Mouse (Mus musculus) heart, embryonic 11.5 days (tissue): ENCODE measurements at regions not wholly inside any gene's neighbourhood (a gene's known extent, or its start where the extent isn't known, plus 50 kb on each side); places are given as distances from the start of the nearest gene placed in this dataset.

Experiments
- ATAC-seq: fragments of 200-750 bp; cut with Nextera tagmentation; replicated peaks from 2 replicates; pipeline ENCODE4 v1.8.0; 2017; ENCODE audit warnings: moderate library complexity; ENCODE audit not compliant: insufficient number of reproducible peaks, low FRiP score, low TSS enrichment
- H3K27ac ChIP-seq: fragments of 300-500 bp; sonication (generic); 2 replicates; pipeline ENCODE4 v1.5.1; 2014; ENCODE audit warnings: mild to moderate bottlenecking, low read depth, low read length
- H3K27me3 ChIP-seq: fragments of 300-500 bp; sonication (generic); 2 replicates; pipeline ENCODE4 v1.6.1; 2014; ENCODE audit warnings: mild to moderate bottlenecking, low read length, mixed read lengths; ENCODE audit not compliant: control insufficient read depth, insufficient read depth
- H3K36me3 ChIP-seq: fragments of 300-500 bp; sonication (generic); 2 replicates; pipeline ENCODE4 v1.6.1; 2014; ENCODE audit warnings: mild to moderate bottlenecking, low read length, moderate library complexity, mixed read lengths; ENCODE audit not compliant: control insufficient read depth, insufficient read depth
- H3K4me1 ChIP-seq: fragments of 300-500 bp; sonication (generic); 2 replicates; pipeline ENCODE4 v1.6.1; 2014; ENCODE audit warnings: low read length; ENCODE audit not compliant: control insufficient read depth, insufficient read depth
- H3K4me2 ChIP-seq: fragments of 300-500 bp; sonication (generic); 2 replicates; pipeline ENCODE4 v1.6.1; 2014; ENCODE audit warnings: mild to moderate bottlenecking, moderate library complexity
- H3K4me3 ChIP-seq: fragments of 300-500 bp; sonication (generic); 2 replicates; pipeline ENCODE4 v1.5.1; 2014; ENCODE audit warnings: low read depth, low read length
- H3K9ac ChIP-seq: fragments of 300-500 bp; sonication (generic); 2 replicates; pipeline ENCODE4 v1.6.1; 2014; ENCODE audit warnings: mild to moderate bottlenecking, low read depth, low read length, moderate library complexity
- H3K9me3 ChIP-seq: fragments of 300-500 bp; sonication (generic); replicated peaks from 2 replicates; pipeline ENCODE4 v1.6.1; 2016; ENCODE audit warnings: low read length; ENCODE audit not compliant: control insufficient read depth
- WGBS: fragments of 180-500 bp; shearing (Covaris S2); extraction: QIAGEN DNeasy Blood & Tissue Kit; methylation state at CpG from one replicate; pipeline ENCODE4 v1.1.7; 2014; ENCODE audit not compliant: insufficient replicate concordance; 5-methylcytosine and 5-hydroxymethylcytosine counted together

DNA sequence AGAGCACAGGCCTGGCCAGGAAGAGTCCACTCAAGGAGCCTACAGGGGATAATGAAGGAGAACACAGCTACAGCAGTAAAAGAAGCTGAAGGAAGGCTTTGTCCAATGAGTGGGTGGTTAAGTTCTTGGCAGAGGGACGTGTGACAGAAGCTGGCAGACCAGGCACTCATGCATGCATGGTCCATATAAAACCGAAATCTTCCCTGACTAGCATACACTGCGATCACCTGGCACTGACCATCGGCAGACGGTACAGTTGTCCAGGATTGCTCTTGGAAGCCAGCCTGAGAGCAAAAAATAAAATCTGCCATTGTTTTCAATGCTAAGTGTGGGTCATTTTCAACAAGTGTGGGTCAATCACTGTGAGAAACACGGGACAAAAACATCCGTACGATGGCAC lies 464.4 kb downstream of the Lrig3 start:
- Histone ChIP-seq H3K4me3 (no peak overlapping the region), H3K4me1 (no peaks in the 10 kb centered on the region), H3K4me2 (no peak overlapping the region), H3K9me3 (no peaks in the 10 kb centered on the region), H3K27ac (no peak overlapping the region), H3K36me3 (no peaks in the 10 kb centered on the region), H3K9ac (no peak overlapping the region), H3K27me3 (no peaks in the 10 kb centered on the region)
- ATAC-seq: no peak
- 83% methylated on average over 8 of the region's 8 CpGs for WGBS

DNA sequence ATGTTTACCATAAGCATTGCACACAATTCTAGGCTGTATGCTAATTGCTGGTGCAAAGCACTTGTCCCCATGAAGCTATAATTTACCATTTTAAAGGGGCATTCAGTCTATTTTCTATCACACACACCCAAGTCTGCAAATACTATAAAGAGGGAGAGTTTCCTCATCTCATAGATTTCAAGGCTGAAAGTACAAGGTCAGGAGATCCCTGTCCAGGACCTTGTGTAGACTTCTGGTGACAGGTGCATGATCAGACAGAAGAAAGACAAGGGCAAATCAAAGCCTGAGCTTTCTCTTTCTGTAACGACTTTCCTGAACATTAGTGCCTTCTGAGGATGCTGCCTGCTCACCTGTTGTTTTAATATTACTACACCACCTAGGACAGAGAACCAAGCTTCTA lies 463.5 kb downstream of the Lrig3 start:
- Histone ChIP-seq H3K9me3 (no peaks in the 10 kb centered on the region), H3K36me3 (no peaks in the 10 kb centered on the region), H3K9ac (no peak overlapping the region), H3K4me3 (no peak overlapping the region), H3K27ac (no peak overlapping the region), H3K4me1 (no peaks in the 10 kb centered on the region), H3K4me2 (no peak overlapping the region), H3K27me3 (no peaks in the 10 kb centered on the region)
- ATAC-seq: no peak
- WGBS: 55% methylated on average over 1 of the region's 1 CpGs

DNA sequence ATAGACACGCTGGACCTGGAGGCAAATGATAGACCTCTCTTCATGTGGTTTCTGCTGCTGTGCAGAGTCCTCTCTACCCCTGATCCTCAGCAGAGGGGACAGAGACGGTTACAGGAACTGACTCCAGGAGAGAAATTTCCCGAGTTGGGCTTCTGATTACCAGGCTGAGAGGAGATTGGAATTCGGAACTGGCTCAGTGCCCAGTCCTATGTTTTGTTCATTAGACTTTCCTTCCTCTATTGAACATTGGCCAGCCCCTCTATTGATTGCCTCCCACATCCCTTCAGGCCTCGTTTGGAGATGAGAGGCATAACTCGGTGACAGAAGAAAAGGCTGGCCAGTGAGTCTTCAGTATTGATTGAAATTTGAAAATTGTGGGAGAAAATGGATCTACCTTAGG lies 456.1 kb downstream of the Lrig3 start:
- Histone ChIP-seq H3K27me3 (no peaks in the 10 kb centered on the region), H3K4me2 (no peak overlapping the region), H3K9ac (no peak overlapping the region), H3K4me3 (no peak overlapping the region), H3K36me3 (no peaks in the 10 kb centered on the region), H3K9me3 (no peaks in the 10 kb centered on the region), H3K4me1 (no peaks in the 10 kb centered on the region), H3K27ac (no peak overlapping the region)
- no peak for ATAC-seq
- 52% methylated on average over 6 of the region's 6 CpGs for WGBS

DNA sequence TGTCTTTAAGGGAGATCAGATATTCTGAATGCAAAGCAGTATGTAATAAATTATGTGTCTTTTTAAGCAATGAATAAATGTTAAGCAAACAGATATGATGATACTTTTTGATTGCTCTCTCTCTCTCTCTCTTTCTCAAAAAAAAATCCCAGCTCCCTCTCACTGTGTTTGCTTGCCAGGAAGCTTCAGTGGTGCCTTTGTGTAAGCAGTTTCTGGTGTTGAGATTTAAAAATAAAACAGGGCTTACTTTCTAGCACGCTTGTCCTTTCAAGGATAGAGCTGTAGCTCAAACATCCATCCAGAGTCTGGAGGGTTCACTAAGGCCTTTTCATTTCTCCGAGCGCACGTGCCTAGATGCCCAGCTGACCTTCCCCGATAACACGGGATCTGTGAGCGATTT lies 447.8 kb downstream of the Lrig3 start:
- ATAC-seq: no peak
- WGBS: 52% methylated on average over 7 of the region's 7 CpGs
- H3K9ac ChIP-seq: no peak overlapping the region
- no peak overlapping the region for H3K4me2 ChIP-seq
- H3K36me3 ChIP-seq: no peaks in the 10 kb centered on the region
- H3K27me3 ChIP-seq: no peaks in the 10 kb centered on the region
- no peak overlapping the region for H3K4me3 ChIP-seq
- H3K27ac ChIP-seq: no peak overlapping the region
- no peaks in the 10 kb centered on the region for H3K4me1 ChIP-seq
- H3K9me3 ChIP-seq: no peaks in the 10 kb centered on the region

DNA sequence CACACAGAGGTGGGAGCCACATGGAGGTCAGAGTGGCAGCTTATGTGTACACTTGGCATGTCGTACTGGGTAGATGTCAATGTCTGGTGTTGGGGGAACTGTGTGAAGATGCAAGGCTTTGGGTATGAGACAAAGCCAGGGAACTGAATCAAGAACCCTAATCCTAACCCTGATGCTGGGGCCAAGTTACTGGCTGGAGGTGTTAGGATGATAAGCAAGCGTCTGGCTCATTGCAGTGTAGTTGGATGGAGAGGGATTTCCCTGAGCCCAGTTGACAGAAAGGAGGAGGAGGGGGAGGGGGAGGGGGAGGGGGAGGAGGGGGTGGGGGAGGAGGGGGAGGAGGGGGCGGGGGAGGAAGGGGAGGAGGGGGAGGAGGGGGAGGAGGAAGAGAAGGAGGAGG lies 426.3 kb downstream of the Lrig3 start:
- Histone ChIP-seq H3K9me3 (no peaks in the 10 kb centered on the region), H3K27ac (peak overlapping the region; percentile 57; the same call in 1 of the 2 replicates), H3K36me3 (no peaks in the 10 kb centered on the region), H3K4me3 (no peak overlapping the region), H3K9ac (no peak overlapping the region), H3K4me2 (peak overlapping the region; percentile 41), H3K4me1 (0 out of 2 replicates have a peak, but pooled peaks cover 4% of the 10 kb centered on the region), H3K27me3 (no peaks in the 10 kb centered on the region)
- 64% methylated on average over 1 of the region's 3 CpGs for WGBS
- no peak for ATAC-seq

DNA sequence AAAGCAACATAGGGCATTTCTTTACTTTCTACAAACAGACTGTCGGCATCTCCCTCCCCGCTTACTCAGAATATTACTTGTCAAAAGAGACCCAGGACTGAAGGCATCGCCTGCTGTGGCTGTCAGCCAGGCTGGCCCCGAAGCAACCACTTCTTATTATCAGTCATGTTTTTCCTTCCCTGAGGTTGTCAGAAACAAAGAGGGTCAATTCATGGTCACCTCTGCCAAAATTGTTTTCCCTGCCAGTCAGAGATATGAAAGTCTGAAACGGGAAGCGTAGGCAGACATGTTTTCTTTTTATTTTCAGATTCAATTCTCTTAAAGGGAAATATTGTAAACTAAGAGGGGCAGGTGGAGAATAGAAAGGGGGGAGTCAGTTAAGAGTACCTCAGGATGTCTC lies 425.8 kb downstream of the Lrig3 start:
- WGBS: 24% methylated on average over 6 of the region's 6 CpGs
- ATAC-seq: no peak
- Histone ChIP-seq H3K36me3 (no peaks in the 10 kb centered on the region), H3K4me1 (0 out of 2 replicates have a peak, but pooled peaks cover 4% of the 10 kb centered on the region), H3K9ac (no peak overlapping the region), H3K27ac (peak overlapping the region; percentile 57; the same call in 1 of the 2 replicates), H3K27me3 (no peaks in the 10 kb centered on the region), H3K9me3 (no peaks in the 10 kb centered on the region), H3K4me2 (peak overlapping the region; percentile 41), H3K4me3 (no peak overlapping the region)

DNA sequence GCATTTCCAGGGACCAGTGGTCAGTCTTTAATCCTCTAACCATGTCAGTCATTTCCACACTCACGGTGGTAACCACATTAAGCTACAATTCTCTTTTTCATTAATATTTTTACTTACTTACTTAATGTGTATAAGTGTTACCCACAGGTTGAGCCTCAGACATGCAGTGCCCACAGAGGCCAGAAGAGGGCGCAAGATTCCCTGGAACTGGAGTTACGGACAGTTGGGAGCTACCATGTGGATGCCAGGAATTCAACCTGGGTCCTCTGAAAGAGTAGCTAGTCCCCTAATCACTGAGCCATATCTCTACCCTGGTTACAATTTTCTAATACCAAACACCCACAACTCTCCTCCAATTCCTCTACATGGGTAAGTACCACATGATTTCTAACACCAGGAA lies 420.5 kb downstream of the Lrig3 start:
- no peak overlapping the region for H3K9ac ChIP-seq
- H3K4me1 ChIP-seq: no peaks in the 10 kb centered on the region
- 0 out of 2 replicates have a peak, but pooled peaks cover 2% of the 10 kb centered on the region for H3K9me3 ChIP-seq
- no peaks in the 10 kb centered on the region for H3K27me3 ChIP-seq
- 69% methylated on average over 3 of the region's 3 CpGs for WGBS
- no peak overlapping the region for H3K4me3 ChIP-seq
- no peak overlapping the region for H3K4me2 ChIP-seq
- no peak overlapping the region for H3K27ac ChIP-seq
- ATAC-seq: no peak
- no peaks in the 10 kb centered on the region for H3K36me3 ChIP-seq

DNA sequence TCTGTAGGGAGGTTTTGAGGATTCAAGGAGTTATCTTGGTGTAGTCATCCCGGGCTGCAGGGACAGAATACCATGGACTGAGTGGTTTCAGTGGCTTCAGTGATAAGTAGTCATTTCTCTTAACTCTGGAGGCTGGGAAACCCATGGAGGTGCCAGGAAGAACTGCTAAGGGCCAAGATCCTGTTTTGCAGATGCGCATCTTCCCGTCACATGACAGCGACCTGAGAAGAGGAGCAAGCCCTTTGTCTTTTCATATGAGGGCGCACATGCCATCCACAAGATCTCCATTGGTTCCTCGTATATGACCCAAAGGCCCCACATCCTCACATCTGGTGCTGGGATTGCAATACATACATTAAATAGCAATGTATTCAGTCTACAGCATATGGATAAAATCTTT lies 419.7 kb downstream of the Lrig3 start:
- no peak for ATAC-seq
- Histone ChIP-seq H3K27ac (no peak overlapping the region), H3K27me3 (no peaks in the 10 kb centered on the region), H3K4me1 (no peaks in the 10 kb centered on the region), H3K4me3 (no peak overlapping the region), H3K36me3 (no peaks in the 10 kb centered on the region), H3K9ac (no peak overlapping the region), H3K9me3 (0 out of 2 replicates have a peak, but pooled peaks cover 2% of the 10 kb centered on the region), H3K4me2 (no peak overlapping the region)
- WGBS: 83% methylated on average over 6 of the region's 6 CpGs

DNA sequence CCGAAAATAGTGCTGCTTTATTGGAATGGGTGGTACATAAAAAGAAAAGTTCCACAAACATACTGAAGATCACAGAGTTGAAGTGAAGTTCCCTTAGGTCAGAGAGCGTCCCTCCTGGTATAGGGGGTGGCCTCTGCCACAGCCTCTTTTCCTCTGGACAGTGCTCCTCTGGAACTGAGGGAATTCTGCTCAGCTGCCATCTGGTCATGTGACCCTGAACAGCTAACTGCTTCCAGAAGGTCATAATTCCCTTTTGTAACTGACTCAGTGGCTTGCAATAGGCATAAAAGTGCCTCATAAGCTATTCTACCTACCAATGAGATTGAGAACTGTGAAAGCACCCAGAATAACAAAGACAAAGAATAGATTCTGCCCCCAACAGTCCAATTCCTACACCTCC lies 414.4 kb downstream of the Lrig3 start:
- no peak for ATAC-seq
- no peak overlapping the region for H3K4me2 ChIP-seq
- H3K4me3 ChIP-seq: no peak overlapping the region
- no peaks in the 10 kb centered on the region for H3K27me3 ChIP-seq
- no peaks in the 10 kb centered on the region for H3K4me1 ChIP-seq
- H3K9ac ChIP-seq: no peak overlapping the region
- no peaks in the 10 kb centered on the region for H3K9me3 ChIP-seq
- no peak overlapping the region for H3K27ac ChIP-seq
- no peaks in the 10 kb centered on the region for H3K36me3 ChIP-seq
- 74% methylated on average over 2 of the region's 2 CpGs for WGBS
